ENCODE assay signal across 10 mouse cellular contexts in genomic region chr2:163330742-163331141, GRCm38 (mm10).
DNase-seq lines count a peak whose midpoint lies in the region; ATAC-seq and TF ChIP-seq lines count a peak whose summit lies in the region.
"Had no signal": no experiment of that assay in that cellular context is flagged by ENCODE, and none has a peak within 500 bp of the region (broad histone marks: within the 10 kb centered on the region; RNA-seq: fewer than 3 reads in every experiment).

No protein-coding gene starts in this region.

- TF ChIP-seq POLR2A in cerebellum, adult 2 months (IDR thresholded peaks at IDR 0.05; ENCODE audit: borderline replicate concordance, insufficient read depth, low read length): no peak
- no peak for TF ChIP-seq POLR2A in lung, adult 2 months (IDR thresholded peaks at IDR 0.05; ENCODE audit: borderline replicate concordance, extremely low read depth, low read depth, low read length)

- no peaks in the 10 kb centered on the region for H3K27me3 ChIP-seq in cerebellum, adult 2 months (ENCODE audit: control insufficient read depth, insufficient read depth, low read length)
- no peaks in the 10 kb centered on the region for H3K27me3 ChIP-seq in limb, embryonic 11.5 days (ENCODE audit: control insufficient read depth, insufficient read depth, low read length)
- peaks cover 24% of the 10 kb centered on the region; the same call in 1 of the 2 replicates for H3K27me3 ChIP-seq in limb, embryonic 10.5 days (ENCODE audit: low read depth, poor library complexity, severe bottlenecking)
- peaks cover 17% of the 10 kb centered on the region for H3K27me3 ChIP-seq in Patski
- H3K27me3 ChIP-seq: midbrain, embryonic 12.5 days had no signal

- POLR2A ChIA-PET in Patski (lab: Charles Lee): no interaction called here

- in situ Hi-C loops in Patski (cut with MboI; ENCODE audit: low pct_unique_long_range_greater_than_20kb): loop anchor here (5.0 kb wide), 2 partner anchors 233 to 408 kb away; no protein-coding TSS in a partner anchor

- no peak overlapping the region for H3K27ac ChIP-seq in cerebellum, adult 2 months (ENCODE audit: insufficient read depth, low read length)
- H3K27ac ChIP-seq in limb, embryonic 11.5 days (replicated peaks; ENCODE audit: low read depth, low read length): no peak overlapping the region
- no peak overlapping the region for H3K27ac ChIP-seq in limb, embryonic 10.5 days
- H3K27ac ChIP-seq: heart, embryonic 13.5 days; midbrain, embryonic 12.5 days had no signal

- CTCF ChIA-PET in Patski (lab: Charles Lee): interaction anchor here (0.9 to 4.0 kb wide), 4 partner anchors 10 to 229 kb away, joined by 4 to 16 read pairs (median 8); no protein-coding TSS in a partner anchor

- TF ChIP-seq CTCF in cerebellum, adult 2 months (IDR thresholded peaks at IDR 0.05; ENCODE audit: borderline replicate concordance, insufficient read depth, low read depth, low read length): peak; percentile 44; the same call in 1 of the 2 replicates
- peak; percentile 68 for TF ChIP-seq CTCF in Patski (IDR thresholded peaks at IDR 0.05)
- TF ChIP-seq CTCF in lung, adult 2 months (IDR thresholded peaks at IDR 0.05; ENCODE audit: insufficient read depth, low read length): peak; percentile 46; the same call in 1 of the 2 replicates

- no peak overlapping the region for H3K9ac ChIP-seq in limb, embryonic 11.5 days (ENCODE audit: low read length)
- H3K9ac ChIP-seq: heart, embryonic 13.5 days; midbrain, embryonic 12.5 days had no signal

- peak; percentile 11 to 24 for DNase-seq in cerebellum, adult 2 months
- DNase-seq in limb, embryonic 11.5 days (ENCODE audit: low spot score): peak; percentile 52
- no peak for DNase-seq in limb, embryonic 10.5 days (ENCODE audit: low spot score)
- no peak for DNase-seq in Patski (ENCODE audit: low read depth, low spot score)
- no peak for DNase-seq in lung, adult 2 months
- no peak for DNase-seq in urinary bladder, adult 2 months (ENCODE audit: low spot score)

- peaks cover 13% of the 10 kb centered on the region for H3K4me1 ChIP-seq in cerebellum, adult 2 months (ENCODE audit: control insufficient read depth, insufficient read depth, low read length)
- H3K4me1 ChIP-seq in limb, embryonic 11.5 days (ENCODE audit: control insufficient read depth, insufficient read depth, low read length): no peaks in the 10 kb centered on the region
- no peaks in the 10 kb centered on the region for H3K4me1 ChIP-seq in limb, embryonic 10.5 days
- H3K4me1 ChIP-seq in lung, adult 2 months (ENCODE audit: control insufficient read depth, insufficient read depth, low read length): no peaks in the 10 kb centered on the region
- H3K4me1 ChIP-seq: midbrain, embryonic 12.5 days had no signal

- no peak overlapping the region for H3K4me2 ChIP-seq in limb, embryonic 11.5 days (ENCODE audit: low read depth, severe bottlenecking)
- H3K4me2 ChIP-seq: heart, embryonic 13.5 days; midbrain, embryonic 12.5 days had no signal

- H3K4me3 ChIP-seq in cerebellum, adult 2 months (replicated peaks; ENCODE audit: insufficient read depth, low read depth, low read length): no peak overlapping the region
- no peak overlapping the region for H3K4me3 ChIP-seq in limb, embryonic 11.5 days (ENCODE audit: low read depth, low read length)
- H3K4me3 ChIP-seq in limb, embryonic 10.5 days: no peak overlapping the region
- no peak overlapping the region for H3K4me3 ChIP-seq in lung, adult 2 months (replicated peaks; ENCODE audit: extremely low read depth, low read depth, low read length)
- H3K4me3 ChIP-seq: heart, embryonic 13.5 days; midbrain, embryonic 12.5 days had no signal

- H3K9me3 ChIP-seq in limb, embryonic 11.5 days (ENCODE audit: control insufficient read depth, low read length): no peaks in the 10 kb centered on the region
- no peaks in the 10 kb centered on the region for H3K9me3 ChIP-seq in limb, embryonic 10.5 days (replicated peaks)
- H3K9me3 ChIP-seq: heart, embryonic 13.5 days; midbrain, embryonic 12.5 days had no signal

- ATAC-seq in cerebellum, adult (ENCODE audit: insufficient number of reproducible peaks, low FRiP score, low TSS enrichment): no peak
- no peak for ATAC-seq in limb, embryonic 11.5 days (ENCODE audit: insufficient number of reproducible peaks, low FRiP score, low TSS enrichment, low read depth)
- no peak for ATAC-seq in Patski
- ATAC-seq in erythroblast, adult 5-6 weeks (replicated peaks; ENCODE audit: low FRiP score, poor library complexity, severe bottlenecking): peak; percentile 45; the same call in 1 of the 2 replicates

- 27% methylated on average over 7 of the region's 7 CpGs for WGBS in cerebellum, adult 2 months
- 27% methylated on average over 7 of the region's 7 CpGs for WGBS in limb, embryonic 11.5 days
- WGBS in limb, embryonic 10.5 days: 29% methylated on average over 7 of the region's 7 CpGs
- WGBS in lung, adult 2 months: 21% methylated on average over 7 of the region's 7 CpGs

- H3K36me3 ChIP-seq in limb, embryonic 11.5 days (ENCODE audit: control insufficient read depth, insufficient read depth, low read length): no peaks in the 10 kb centered on the region
- H3K36me3 ChIP-seq in limb, embryonic 10.5 days: no peaks in the 10 kb centered on the region

Comparison
In these comparisons a context has a peak if more than half of its experiments do, and no peak if none do; other contexts are left out.
1. DNase-seq: peak in cerebellum, adult 2 months (2 of 2) and limb, embryonic 11.5 days (single experiment); none in limb, embryonic 10.5 days (single experiment), Patski (single experiment), lung, adult 2 months (single experiment) and urinary bladder, adult 2 months (single experiment).
2. Peak in every context shown above with its lines, with median percentiles within 50 percentile points of each other: CTCF ChIP-seq.